Mouse (Mus musculus) limb, embryonic 11.5 days (tissue): ENCODE results near the gene Fam178b. TPM values are rescaled to one million over a fixed set of nuclear protein-coding genes. Genes with fewer than 3 reads are reported as not detected.
A peak's percentile ranks its signal among the peaks of the same experiment; 100 is the strongest.

Source experiments
- ATAC-seq: fragments of 200-750 bp; cut with Nextera tagmentation; 2 replicates; pipeline ENCODE4 v1.8.0; 2017; ENCODE audit warnings: low read depth; ENCODE audit not compliant: insufficient number of reproducible peaks, low FRiP score, low TSS enrichment
- DNase-seq: peaks from one replicate; pipeline ENCODE4 v3.0.0-alpha.2; 2015; ENCODE audit warnings: low spot score
- H3K27ac ChIP-seq: fragments of 300-500 bp; sonication (generic); replicated peaks from 2 replicates; pipeline ENCODE4 v1.5.1; 2014; ENCODE audit warnings: low read depth, mild to moderate bottlenecking, low read length
- H3K27me3 ChIP-seq: fragments of 300-500 bp; sonication (generic); 2 replicates; pipeline ENCODE4 v1.6.1; 2014; ENCODE audit warnings: mild to moderate bottlenecking, low read length, mixed read lengths; ENCODE audit not compliant: control insufficient read depth, insufficient read depth
- H3K36me3 ChIP-seq: fragments of 300-500 bp; sonication (generic); 2 replicates; pipeline ENCODE4 v1.6.1; 2014; ENCODE audit warnings: mild to moderate bottlenecking, low read length, moderate library complexity, mixed read lengths; ENCODE audit not compliant: control insufficient read depth, insufficient read depth
- H3K4me1 ChIP-seq: fragments of 300-500 bp; sonication (generic); 2 replicates; pipeline ENCODE4 v1.6.1; 2014; ENCODE audit warnings: low read length, mixed read lengths; ENCODE audit not compliant: control insufficient read depth, insufficient read depth
- H3K4me2 ChIP-seq: fragments of 300-500 bp; sonication (generic); 2 replicates; pipeline ENCODE4 v1.6.1; 2014; ENCODE audit warnings: low read depth, mild to moderate bottlenecking, moderate library complexity; ENCODE audit not compliant: severe bottlenecking
- H3K4me3 ChIP-seq: fragments of 300-500 bp; sonication (generic); 2 replicates; pipeline ENCODE4 v1.5.1; 2014; ENCODE audit warnings: low read depth, low read length
- H3K9ac ChIP-seq: fragments of 300-500 bp; sonication (generic); 2 replicates; pipeline ENCODE4 v1.6.1; 2014; ENCODE audit warnings: mild to moderate bottlenecking, low read length
- H3K9me3 ChIP-seq: fragments of 300-500 bp; sonication (generic); 2 replicates; pipeline ENCODE4 v1.6.1; 2016; ENCODE audit warnings: low read length; ENCODE audit not compliant: control insufficient read depth
- WGBS: fragments of 180-500 bp; shearing (Covaris S2); extraction: QIAGEN DNeasy Blood & Tissue Kit; methylation state at CpG from one replicate; pipeline ENCODE4 v1.1.7; 2014; 5-methylcytosine and 5-hydroxymethylcytosine counted together
- polyA plus RNA-seq: library from polyadenylated mRNA; unstranded; fragments of >200 nt; fragmentation: Nextera tagmentation; extraction: Ambion mirVana; gene quantifications from 2 replicates; pipeline ENCODE4 v1.2.1, GENCODE M21; 2014

The Fam178b gene
- polyA plus RNA-seq, 1 experiment from 2014 or later: 0.36 TPM

GRCm38 (mm10) chr1:36528351-36528750 is 154.6 kb downstream of the Fam178b start:
- H3K36me3 ChIP-seq: peaks cover 9% of the 10 kb centered on the region
- no peak overlapping the region for H3K4me2 ChIP-seq
- 0 out of 2 replicates have a peak, but pooled peaks cover under 1% of the 10 kb centered on the region for H3K4me1 ChIP-seq
- H3K9ac ChIP-seq: no peak overlapping the region
- no peak for ATAC-seq
- no peak for DNase-seq
- H3K4me3 ChIP-seq: no peak overlapping the region
- H3K9me3 ChIP-seq: no peaks in the 10 kb centered on the region
- H3K27me3 ChIP-seq: no peaks in the 10 kb centered on the region
- 50% methylated on average over 1 of the region's 1 CpGs for WGBS
- H3K27ac ChIP-seq: no peak overlapping the region

- Histone ChIP-seq H3K4me1 (0 out of 2 replicates have a peak, but pooled peaks cover 2% of the 10 kb centered on the region), H3K4me3 (no peak overlapping the region), H3K36me3 (peaks cover 10% of the 10 kb centered on the region), H3K9me3 (no peaks in the 10 kb centered on the region), H3K27me3 (no peaks in the 10 kb centered on the region), H3K4me2 (no peak overlapping the region), H3K27ac (no peak overlapping the region), H3K9ac (no peak overlapping the region)
- no peak for ATAC-seq
- WGBS: 94% methylated on average over 10 of the region's 10 CpGs
- no peak for DNase-seq
Measured at GRCm38 (mm10) chr1:36526903-36527302, 156.1 kb downstream of the Fam178b start.

DNA sequence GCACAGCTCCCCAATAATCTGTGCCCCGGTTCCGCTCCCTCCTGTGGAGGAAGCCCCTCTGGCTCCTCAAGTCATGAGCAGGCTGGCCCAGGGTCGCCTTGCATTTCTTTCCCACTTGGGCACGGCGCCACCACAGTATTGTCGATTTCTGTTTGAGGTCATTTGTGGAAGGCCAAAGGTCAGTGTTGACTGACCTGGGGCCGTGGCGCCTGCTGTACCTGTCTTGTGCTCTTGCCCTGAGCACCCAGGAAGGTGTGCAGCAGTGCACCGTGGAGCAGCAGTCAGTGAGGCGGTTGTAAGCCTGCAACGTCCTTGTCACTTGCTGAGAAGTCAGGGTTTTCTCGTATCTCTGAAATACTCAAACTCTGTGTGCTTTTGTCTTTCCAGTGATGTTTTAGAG is 157.2 kb downstream of the Fam178b start:
- Histone ChIP-seq H3K4me2 (no peak overlapping the region), H3K36me3 (peaks cover 20% of the 10 kb centered on the region), H3K27me3 (no peaks in the 10 kb centered on the region), H3K4me1 (0 out of 2 replicates have a peak, but pooled peaks cover 2% of the 10 kb centered on the region), H3K4me3 (no peak overlapping the region), H3K27ac (no peak overlapping the region), H3K9ac (no peak overlapping the region), H3K9me3 (no peaks in the 10 kb centered on the region)
- DNase-seq (no peak), ATAC-seq (no peak)
- 92% methylated on average over 12 of the region's 12 CpGs for WGBS

DNA sequence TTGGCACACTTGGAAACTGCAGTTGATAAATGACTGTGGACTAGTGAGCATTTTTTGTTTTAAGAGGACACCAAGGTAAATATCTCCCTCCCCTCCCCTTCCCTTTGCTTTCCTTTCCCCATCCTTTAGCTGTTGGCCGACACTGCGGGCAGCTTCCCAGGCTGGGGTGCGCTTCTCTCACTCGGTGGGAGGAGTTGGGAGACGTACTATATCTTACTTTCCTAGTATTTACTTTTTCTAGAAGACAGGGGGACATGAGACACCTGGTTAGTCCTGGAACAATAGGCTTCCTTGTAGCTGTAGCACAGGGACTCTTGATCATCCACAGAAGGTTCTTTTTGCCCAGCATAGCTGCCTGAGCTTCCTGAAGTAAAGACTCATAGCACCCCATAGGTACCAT is 158.9 kb downstream of the Fam178b start:
- Histone ChIP-seq H3K9ac (no peak overlapping the region), H3K4me1 (0 out of 2 replicates have a peak, but pooled peaks cover 2% of the 10 kb centered on the region), H3K27me3 (no peaks in the 10 kb centered on the region), H3K4me2 (no peak overlapping the region), H3K4me3 (no peak overlapping the region), H3K36me3 (peaks cover 28% of the 10 kb centered on the region), H3K27ac (no peak overlapping the region), H3K9me3 (no peaks in the 10 kb centered on the region)
- WGBS: 94% methylated on average over 5 of the region's 5 CpGs
- DNase-seq (no peak), ATAC-seq (no peak)

GRCm38 (mm10) chr1:36523332-36524013 is 159.5 kb downstream of the Fam178b start:
- Histone ChIP-seq H3K27ac (no peak overlapping the region; the same call in 1 of the 2 replicates), H3K9me3 (no peaks in the 10 kb centered on the region), H3K36me3 (peaks cover 30% of the 10 kb centered on the region), H3K4me1 (0 out of 2 replicates have a peak, but pooled peaks cover 2% of the 10 kb centered on the region), H3K27me3 (no peaks in the 10 kb centered on the region), H3K9ac (no peak overlapping the region), H3K4me2 (no peak overlapping the region), H3K4me3 (no peak overlapping the region)
- ATAC-seq (peak; percentile 56; the same call in 1 of the 2 replicates), DNase-seq (no peak)
- 67% methylated on average over 9 of the region's 9 CpGs for WGBS

DNA sequence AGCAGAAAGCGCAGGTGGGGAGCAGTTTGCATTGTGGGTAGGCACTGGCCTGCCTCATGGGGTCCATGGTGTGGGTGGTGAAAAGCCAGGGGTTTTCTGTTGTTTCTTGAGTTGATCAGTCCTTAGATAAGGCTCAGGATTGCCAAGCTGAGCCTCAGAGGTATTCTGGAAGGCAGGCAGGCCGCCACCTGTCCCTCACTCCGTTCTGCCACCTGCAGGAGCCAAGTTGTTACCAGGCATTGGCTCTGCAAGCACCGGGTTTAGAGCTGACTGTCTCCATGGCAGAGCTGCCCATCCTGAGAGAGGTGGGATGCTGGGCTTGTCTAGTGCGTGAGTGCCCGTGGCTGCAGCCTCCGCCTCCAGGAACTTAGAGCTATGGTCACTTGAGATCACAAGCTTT is 160.8 kb downstream of the Fam178b start:
- 93% methylated on average over 7 of the region's 7 CpGs for WGBS
- H3K4me1 ChIP-seq: 0 out of 2 replicates have a peak, but pooled peaks cover 2% of the 10 kb centered on the region
- no peak for DNase-seq
- H3K36me3 ChIP-seq: peaks cover 30% of the 10 kb centered on the region
- no peak overlapping the region for H3K4me3 ChIP-seq
- no peak overlapping the region for H3K27ac ChIP-seq
- no peaks in the 10 kb centered on the region for H3K27me3 ChIP-seq
- H3K9ac ChIP-seq: no peak overlapping the region
- no peak for ATAC-seq
- no peak overlapping the region for H3K4me2 ChIP-seq
- H3K9me3 ChIP-seq: no peaks in the 10 kb centered on the region

- H3K36me3 ChIP-seq: peaks cover 21% of the 10 kb centered on the region
Measured at GRCm38 (mm10) chr1:36519626-36520025, 163.4 kb downstream of the Fam178b start.

GRCm38 (mm10) chr1:36518259-36518658 is 164.7 kb downstream of the Fam178b start:
- H3K27me3 ChIP-seq: no peaks in the 10 kb centered on the region
- H3K36me3 ChIP-seq: peaks cover 21% of the 10 kb centered on the region
- no peak for DNase-seq
- no peak overlapping the region for H3K9ac ChIP-seq
- no peak overlapping the region for H3K27ac ChIP-seq
- no peaks in the 10 kb centered on the region for H3K9me3 ChIP-seq
- WGBS: 85% methylated on average over 3 of the region's 3 CpGs
- peaks cover 4% of the 10 kb centered on the region for H3K4me1 ChIP-seq
- no peak overlapping the region for H3K4me2 ChIP-seq
- ATAC-seq: no peak
- no peak overlapping the region for H3K4me3 ChIP-seq

More at GRCm38 (mm10) chr1:36519626-36520025, 163.4 kb downstream of the Fam178b start:
- WGBS: 86% methylated on average over 11 of the region's 11 CpGs
- Histone ChIP-seq H3K27me3 (no peaks in the 10 kb centered on the region), H3K4me2 (no peak overlapping the region), H3K4me3 (no peak overlapping the region), H3K4me1 (0 out of 2 replicates have a peak, but pooled peaks cover 2% of the 10 kb centered on the region), H3K9ac (no peak overlapping the region), H3K9me3 (no peaks in the 10 kb centered on the region), H3K27ac (no peak overlapping the region)
- ATAC-seq: no peak
- no peak for DNase-seq
